Mouse (Mus musculus) heart, postnatal 0 days (tissue): ENCODE measurements at regions not wholly inside any gene's neighbourhood (a gene's known extent, or its start where the extent isn't known, plus 50 kb on each side); places are given as distances from the start of the nearest gene placed in this dataset.

ENCODE experiments used
- ATAC-seq: fragments of 200-750 bp; cut with Nextera tagmentation; 2 replicates; pipeline ENCODE4 v1.8.0; 2017; ENCODE audit warnings: low read depth, moderate number of reproducible peaks, moderate library complexity; ENCODE audit not compliant: insufficient read depth
- DNase-seq: peaks from one replicate; pipeline ENCODE4 v3.0.0-alpha.2; 2016; ENCODE audit warnings: low spot score
- H3K27ac ChIP-seq: fragments of 300-500 bp; sonication (generic); 2 replicates; pipeline ENCODE4 v1.5.1; 2014; ENCODE audit warnings: low read depth, mild to moderate bottlenecking
- H3K27me3 ChIP-seq: fragments of 300-500 bp; sonication (generic); 2 replicates; pipeline ENCODE4 v1.6.1; 2014; ENCODE audit warnings: low read length, mixed read lengths; ENCODE audit not compliant: control insufficient read depth, insufficient read depth
- H3K36me3 ChIP-seq: fragments of 300-500 bp; sonication (generic); replicated peaks from 2 replicates; pipeline ENCODE4 v1.6.1; 2014; ENCODE audit warnings: low read length, mixed read lengths; ENCODE audit not compliant: control insufficient read depth, insufficient read depth
- H3K4me1 ChIP-seq: fragments of 300-500 bp; sonication (generic); 2 replicates; pipeline ENCODE4 v1.6.1; 2014; ENCODE audit warnings: antibody characterized with exemption; ENCODE audit not compliant: control insufficient read depth, insufficient read depth
- H3K4me2 ChIP-seq: fragments of 300-500 bp; sonication (generic); 2 replicates; pipeline ENCODE4 v1.6.1; 2014; ENCODE audit warnings: low read depth, mild to moderate bottlenecking, low read length, moderate library complexity
- H3K4me3 ChIP-seq: fragments of 300-500 bp; sonication (generic); 2 replicates; pipeline ENCODE4 v1.5.1; 2014; ENCODE audit warnings: low read depth, low read length
- H3K9ac ChIP-seq: fragments of 300-500 bp; sonication (generic); replicated peaks from 2 replicates; pipeline ENCODE4 v1.6.1; 2014; ENCODE audit warnings: low read depth, low read length, mixed read lengths
- H3K9me3 ChIP-seq: fragments of 300-500 bp; sonication (generic); replicated peaks from 2 replicates; pipeline ENCODE4 v1.6.1; 2016; ENCODE audit warnings: low read length; ENCODE audit not compliant: control insufficient read depth
- CTCF ChIP-seq: IDR thresholded peaks from 2 replicates; pipeline ENCODE4 v1.5.1; 2016; ENCODE audit warnings: antibody characterized with exemption, control low read depth, low read depth
- EP300 ChIP-seq: IDR thresholded peaks from 2 replicates; pipeline ENCODE4 v1.6.1; 2016; ENCODE audit warnings: antibody characterized with exemption, low read depth
- WGBS: fragments of 180-500 bp; shearing (Covaris S2); extraction: QIAGEN DNeasy Blood & Tissue Kit; methylation state at CpG from one replicate; pipeline ENCODE4 v1.1.7; 2014; 5-methylcytosine and 5-hydroxymethylcytosine counted together

- WGBS = 66% methylated on average over 4 of the region's 4 CpGs
- Histone ChIP-seq H3K4me1 (no peaks in the 10 kb centered on the region), H3K27ac (no peak overlapping the region), H3K9ac (no peak overlapping the region), H3K9me3 (no peaks in the 10 kb centered on the region), H3K4me3 (no peak overlapping the region), H3K27me3 (no peaks in the 10 kb centered on the region), H3K4me2 (no peak overlapping the region), H3K36me3 (no peaks in the 10 kb centered on the region)
- TF ChIP-seq CTCF (no peak), EP300 (no peak)
- DNase-seq (no peak), ATAC-seq (no peak)
Measured at GRCm38 (mm10) chr3:8310379-8311128, 1299.3 kb downstream of the Zfp704 start.

- Histone ChIP-seq H3K4me1 (no peaks in the 10 kb centered on the region), H3K9ac (no peak overlapping the region), H3K27ac (no peak overlapping the region), H3K27me3 (no peaks in the 10 kb centered on the region), H3K4me2 (no peak overlapping the region), H3K4me3 (no peak overlapping the region), H3K36me3 (no peaks in the 10 kb centered on the region), H3K9me3 (no peaks in the 10 kb centered on the region)
- ATAC-seq (no peak), DNase-seq (no peak)
- 63% methylated on average over 3 of the region's 3 CpGs for WGBS
- TF ChIP-seq EP300 (no peak), CTCF (no peak)
Measured at GRCm38 (mm10) chr3:8307296-8307695, 1302.6 kb downstream of the Zfp704 start.

GRCm38 (mm10) chr3:8304784-8305183, 1305.1 kb downstream of the Zfp704 start:
- ATAC-seq (no peak), DNase-seq (no peak)
- no peaks in the 10 kb centered on the region for H3K9me3 ChIP-seq
- no peak overlapping the region for H3K27ac ChIP-seq
- no peak overlapping the region for H3K9ac ChIP-seq
- H3K27me3 ChIP-seq = no peaks in the 10 kb centered on the region
- TF ChIP-seq EP300 = no peak
- no peak for TF ChIP-seq CTCF
- no peak overlapping the region for H3K4me3 ChIP-seq
- H3K4me2 ChIP-seq = no peak overlapping the region
- H3K4me1 ChIP-seq = no peaks in the 10 kb centered on the region
- no peaks in the 10 kb centered on the region for H3K36me3 ChIP-seq

GRCm38 (mm10) chr3:8293036-8293435, 1316.8 kb downstream of the Zfp704 start:
- no peak overlapping the region for H3K27ac ChIP-seq
- no peak for ATAC-seq
- TF ChIP-seq EP300 (no peak), CTCF (no peak)
- H3K4me3 ChIP-seq = no peak overlapping the region
- no peaks in the 10 kb centered on the region for H3K27me3 ChIP-seq
- H3K4me1 ChIP-seq = no peaks in the 10 kb centered on the region
- no peak overlapping the region for H3K4me2 ChIP-seq
- WGBS = 39% methylated on average over 1 of the region's 1 CpGs
- DNase-seq = no peak
- H3K9ac ChIP-seq = no peak overlapping the region
- no peaks in the 10 kb centered on the region for H3K36me3 ChIP-seq
- H3K9me3 ChIP-seq = no peaks in the 10 kb centered on the region

- no peaks in the 10 kb centered on the region for H3K27me3 ChIP-seq
- TF ChIP-seq CTCF (no peak), EP300 (no peak)
- H3K9ac ChIP-seq = no peak overlapping the region
- ATAC-seq = no peak
- no peaks in the 10 kb centered on the region for H3K36me3 ChIP-seq
- H3K9me3 ChIP-seq = no peaks in the 10 kb centered on the region
- no peak overlapping the region for H3K4me2 ChIP-seq
- H3K27ac ChIP-seq = no peak overlapping the region
- H3K4me3 ChIP-seq = no peak overlapping the region
- no peak for DNase-seq
- no peaks in the 10 kb centered on the region for H3K4me1 ChIP-seq
- WGBS = 77% methylated on average over 2 of the region's 2 CpGs
Measured at GRCm38 (mm10) chr3:8289558-8289957, 1320.3 kb downstream of the Zfp704 start.

GRCm38 (mm10) chr3:8288437-8288836, 1321.4 kb downstream of the Zfp704 start:
- Histone ChIP-seq H3K27me3 (no peaks in the 10 kb centered on the region), H3K27ac (no peak overlapping the region), H3K36me3 (no peaks in the 10 kb centered on the region), H3K4me1 (no peaks in the 10 kb centered on the region), H3K9me3 (no peaks in the 10 kb centered on the region), H3K9ac (no peak overlapping the region), H3K4me2 (no peak overlapping the region), H3K4me3 (no peak overlapping the region)
- no peak for TF ChIP-seq CTCF
- no peak for TF ChIP-seq EP300
- 31% methylated on average over 1 of the region's 1 CpGs for WGBS
- DNase-seq (no peak), ATAC-seq (no peak)
